In genomic region chr12:3285919-3286318, GRCm38 (mm10) we compare ENCODE assay signal across 27 mouse cellular contexts. TPM values are rescaled to one million over a fixed set of nuclear protein-coding genes. Genes with fewer than 3 reads are reported as not detected.
DNase-seq lines count a peak whose midpoint lies in the region; ATAC-seq and TF ChIP-seq lines count a peak whose summit lies in the region.
"Had no signal": no experiment of that assay in that cellular context is flagged by ENCODE, and none has a peak within 500 bp of the region (broad histone marks: within the 10 kb centered on the region; RNA-seq: fewer than 3 reads in every experiment).

No protein-coding gene starts in this region.

- peak overlapping the region; percentile 87 for H3K27ac ChIP-seq in liver, embryonic 14.5 days
- no peak overlapping the region for H3K27ac ChIP-seq in midbrain, embryonic 13.5 days
- H3K27ac ChIP-seq: embryonic facial prominence, embryonic 12.5 days; forebrain, embryonic 13.5 days; hindbrain, embryonic 13.5 days; macrophage; midbrain, embryonic 10.5 days; neural tube, embryonic 12.5 days; stomach, embryonic 15.5 days had no signal

- no peak for TF ChIP-seq EP300 in liver, embryonic 14.5 days (IDR thresholded peaks at IDR 0.05; ENCODE audit: low read depth)

- peak; percentile 10 for ATAC-seq in CD4-positive, CD25-positive, alpha-beta regulatory T cell, adult 4 months
- 0 out of 2 replicates have a peak, but pooled peaks have one; percentile 6 for ATAC-seq in G1E (ENCODE audit: extremely low read depth, insufficient number of reproducible peaks, low FRiP score, poor library complexity, severe bottlenecking)
- ATAC-seq in liver, embryonic 14.5 days (ENCODE audit: insufficient read depth): peak; percentile 64; the same call in 1 of the 2 replicates
- no peak for ATAC-seq in megakaryocyte progenitor cell, adult 5-6 weeks (replicated peaks; ENCODE audit: poor library complexity)
- ATAC-seq in midbrain, embryonic 13.5 days: no peak
- ATAC-seq: forebrain, embryonic 13.5 days; intestine, postnatal 0 days; Patski had no signal

- H3K9ac ChIP-seq in liver, embryonic 14.5 days (replicated peaks): peak overlapping the region; percentile 33
- H3K9ac ChIP-seq in midbrain, embryonic 13.5 days (replicated peaks): no peak overlapping the region
- H3K9ac ChIP-seq: embryonic facial prominence, embryonic 12.5 days; forebrain, embryonic 13.5 days; heart, embryonic 12.5 days; hindbrain, embryonic 13.5 days; neural tube, embryonic 12.5 days; stomach, embryonic 15.5 days had no signal

- no peak overlapping the region for H3K4me3 ChIP-seq in G1E (ENCODE audit: low read depth, low read length)
- H3K4me3 ChIP-seq in erythroblast, embryonic 14.5 days (replicated peaks): peak overlapping the region; percentile 57
- H3K4me3 ChIP-seq in liver, embryonic 14.5 days (ENCODE audit: insufficient read depth in 1 of 2, low read depth in 2 of 2, low read length in 2 of 2): no peak overlapping the region
- no peak overlapping the region for H3K4me3 ChIP-seq in midbrain, embryonic 13.5 days (replicated peaks)
- H3K4me3 ChIP-seq: embryonic facial prominence, embryonic 12.5 days; forebrain, embryonic 13.5 days; heart, embryonic 12.5 days; hindbrain, embryonic 13.5 days; midbrain, embryonic 10.5 days; myocyte; neural tube, embryonic 12.5 days; stomach, embryonic 15.5 days had no signal

- WGBS in liver, embryonic 14.5 days (ENCODE audit: insufficient replicate concordance): 8% methylated on average over 1 of the region's 1 CpGs
- 92% methylated on average over 1 of the region's 1 CpGs for WGBS in midbrain, embryonic 13.5 days

- peaks cover 49% of the 10 kb centered on the region for H3K4me1 ChIP-seq in G1E (ENCODE audit: insufficient read depth, low read depth, low read length)
- H3K4me1 ChIP-seq in erythroblast, embryonic 14.5 days (ENCODE audit: control insufficient read depth): peaks cover 95% of the 10 kb centered on the region
- H3K4me1 ChIP-seq in liver, embryonic 14.5 days (replicated peaks; ENCODE audit: control insufficient read depth in 2 of 2, insufficient read depth in 2 of 2, low read length in 1 of 2): peaks cover 67 to 77% of the 10 kb centered on the region in 2 experiments
- no peaks in the 10 kb centered on the region for H3K4me1 ChIP-seq in midbrain, embryonic 13.5 days (replicated peaks)
- H3K4me1 ChIP-seq: embryonic facial prominence, embryonic 12.5 days; forebrain, embryonic 13.5 days; hindbrain, embryonic 13.5 days; midbrain, embryonic 10.5 days; neural tube, embryonic 12.5 days; stomach, embryonic 15.5 days had no signal

- peak overlapping the region; percentile 49 for H3K4me2 ChIP-seq in liver, embryonic 14.5 days (ENCODE audit: low read depth)
- no peak overlapping the region for H3K4me2 ChIP-seq in midbrain, embryonic 13.5 days (replicated peaks)
- H3K4me2 ChIP-seq: embryonic facial prominence, embryonic 12.5 days; forebrain, embryonic 13.5 days; heart, embryonic 12.5 days; hindbrain, embryonic 13.5 days; neural tube, embryonic 12.5 days; stomach, embryonic 15.5 days had no signal

- H3K27me3 ChIP-seq in G1E (ENCODE audit: insufficient read depth, low read length): no peaks in the 10 kb centered on the region
- H3K27me3 ChIP-seq in erythroblast, embryonic 14.5 days (ENCODE audit: control insufficient read depth): no peaks in the 10 kb centered on the region
- no peaks in the 10 kb centered on the region for H3K27me3 ChIP-seq in liver, embryonic 14.5 days (ENCODE audit: control insufficient read depth, insufficient read depth, low read length)
- no peaks in the 10 kb centered on the region for H3K27me3 ChIP-seq in midbrain, embryonic 13.5 days
- H3K27me3 ChIP-seq: embryonic facial prominence, embryonic 12.5 days; forebrain, embryonic 13.5 days; heart, embryonic 12.5 days; hindbrain, embryonic 13.5 days; neural tube, embryonic 12.5 days; Patski; stomach, embryonic 15.5 days had no signal

- no peak for TF ChIP-seq CTCF in G1E (IDR thresholded peaks at IDR 0.05; ENCODE audit: low read depth, low read length)
- TF ChIP-seq CTCF in liver, embryonic 14.5 days (IDR thresholded peaks at IDR 0.05; ENCODE audit: low read depth): no peak

- no peaks in the 10 kb centered on the region for H3K9me3 ChIP-seq in G1E (replicated peaks)
- H3K9me3 ChIP-seq in erythroblast, embryonic 14.5 days (ENCODE audit: control insufficient read depth, low read length): no peaks in the 10 kb centered on the region
- no peaks in the 10 kb centered on the region for H3K9me3 ChIP-seq in liver, embryonic 14.5 days (ENCODE audit: control insufficient read depth, low read length)
- peaks cover 10% of the 10 kb centered on the region; the same call in 1 of the 2 replicates for H3K9me3 ChIP-seq in midbrain, embryonic 13.5 days
- H3K9me3 ChIP-seq: embryonic facial prominence, embryonic 12.5 days; heart, embryonic 12.5 days; stomach, embryonic 15.5 days had no signal

- H3K36me3 ChIP-seq in G1E (replicated peaks): peaks cover 11% of the 10 kb centered on the region
- peaks cover 50% of the 10 kb centered on the region for H3K36me3 ChIP-seq in erythroblast, embryonic 14.5 days (ENCODE audit: control insufficient read depth)
- H3K36me3 ChIP-seq in liver, embryonic 14.5 days (replicated peaks; ENCODE audit: control insufficient read depth, insufficient read depth, low read depth): peaks cover 3% of the 10 kb centered on the region
- peaks cover 9% of the 10 kb centered on the region for H3K36me3 ChIP-seq in midbrain, embryonic 13.5 days
- H3K36me3 ChIP-seq: stomach, embryonic 15.5 days had no signal

- DNase-seq in G1E (ENCODE audit: low spot score): no peak
- no peak for DNase-seq in liver, embryonic 14.5 days (ENCODE audit: low read depth in 3 of 3, low spot score in 3 of 3)
- DNase-seq in lung, postnatal 10 days: no peak
- no peak for DNase-seq in cerebellum, adult 8-10 months
- DNase-seq: adrenal gland, postnatal 10 days; cerebellum, adult 11 months; cerebellum, postnatal 10 days; gastrocnemius, postnatal 14 days; heart, adult 18-20 months; heart, postnatal 4 days; kidney, adult 9 months; kidney, postnatal 10 days had no signal

RNA-seq across cellular contexts. Expression of gene Rab10, which starts 23.9 kb away (rescaled TPM):
- 10 to 100 TPM; 43.1 to 54.8 TPM for polyA plus RNA-seq in CD4-positive, CD25-positive, alpha-beta regulatory T cell, adult 4 months (2017; shearing (Covaris generic))
- 156 and 170 TPM in 2 replicates for total RNA-seq in G1E (2014; fragmentation: Nextera tagmentation)
- total RNA-seq in G1E (2017): 119 and 131 TPM in 2 replicates
- polyA plus RNA-seq in G1E (2012): 50.0 and 61.9 TPM in 2 replicates
- polyA plus RNA-seq in erythroblast, embryonic 14.5 days (2012): 7.9 and 8.6 TPM in 2 replicates
- polyA plus RNA-seq in liver, embryonic 14.5 days (2012; rRNA removed): 19.9 and 28.7 TPM in 2 replicates
- 42.1 and 47.1 TPM in 2 replicates for polyA plus RNA-seq in liver, embryonic 14.5 days (2014; fragmentation: Nextera tagmentation; extraction: Ambion mirVana)
- 93.9 and 100 TPM in 2 replicates for total RNA-seq in megakaryocyte progenitor cell, adult 5-6 weeks (2015)
- 89.1 and 113 TPM in 2 replicates for total RNA-seq in megakaryocyte progenitor cell, adult 5-6 weeks (2017)
- polyA plus RNA-seq in midbrain, embryonic 13.5 days (2015; fragmentation: Nextera tagmentation; extraction: Ambion mirVana): 119 and 128 TPM in 2 replicates

Comparison
In these comparisons a context has a peak if more than half of its experiments do, and no peak if none do; other contexts are left out.
1. ATAC-seq: peak in CD4-positive, CD25-positive, alpha-beta regulatory T cell, adult 4 months (single experiment), G1E (single experiment) and liver, embryonic 14.5 days (single experiment); none in megakaryocyte progenitor cell, adult 5-6 weeks (single experiment) and midbrain, embryonic 13.5 days (single experiment).